Mouse (Mus musculus): ENCODE measurements around the gene Slc18b1. TPM values are rescaled to one million over a fixed set of nuclear protein-coding genes. Genes with fewer than 3 reads are reported as not detected.
A peak's percentile ranks its signal among the peaks of the same experiment; 100 is the strongest.

Gene Slc18b1
- total RNA-seq, 4 experiments from 2014 or later, result 24.2 to 37.6 (median 28.5) TPM

GRCm38 (mm10) chr10:23806201-23806600, 9.4 kb downstream of the Slc18b1 start:
- DNase-seq (ENCODE audit: low spot score in 2 of 2), result no peak

DNA sequence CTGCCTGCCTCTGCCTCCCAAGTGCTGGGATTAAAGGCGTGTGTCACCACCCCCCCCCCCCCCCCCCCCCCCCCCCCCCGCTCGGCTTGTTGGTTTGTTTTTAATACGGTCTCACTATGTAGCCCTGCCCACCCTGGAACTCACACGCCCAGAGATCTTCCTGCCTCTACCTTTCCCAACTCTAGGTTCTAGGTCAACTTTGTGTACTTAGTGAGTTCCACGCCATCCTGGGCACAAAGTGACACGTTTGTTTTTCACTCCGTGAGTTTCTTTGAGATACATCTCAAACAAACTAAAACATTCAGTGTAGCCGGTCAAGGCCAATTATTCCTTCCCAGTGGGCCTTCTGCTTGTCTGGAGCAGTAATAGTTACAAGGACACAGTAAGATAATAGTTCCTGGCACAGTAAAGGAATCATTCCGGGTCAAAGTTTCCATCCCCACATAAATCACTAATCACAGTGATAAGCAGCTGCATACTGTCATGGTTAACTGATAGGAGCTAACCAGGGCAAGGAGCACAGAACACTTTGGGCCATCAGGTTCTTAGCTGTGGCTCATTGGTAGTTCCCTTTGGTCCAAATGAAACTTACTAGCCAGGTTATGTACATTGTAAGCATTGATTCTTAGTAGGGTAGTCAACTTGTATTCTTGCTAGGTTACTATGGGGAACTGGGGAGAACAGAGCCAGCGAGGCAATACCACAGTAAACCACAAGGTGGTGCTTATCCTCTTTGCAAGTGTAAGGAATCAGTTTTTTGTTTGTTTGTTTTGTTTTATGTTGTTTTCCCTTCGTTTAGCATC, 15.1 kb downstream of the Slc18b1 start:
- peak in 1 of 2 experiments; percentile 59 for DNase-seq (ENCODE audit: low spot score in 2 of 2)

GRCm38 (mm10) chr10:23812438-23812759, 15.6 kb downstream of the Slc18b1 start:
- DNase-seq (ENCODE audit: low spot score in 2 of 2), result no peak

GRCm38 (mm10) chr10:23812852-23813766, 16.3 kb downstream of the Slc18b1 start:
- DNase-seq (ENCODE audit: low spot score in 2 of 2), result no peak

DNA sequence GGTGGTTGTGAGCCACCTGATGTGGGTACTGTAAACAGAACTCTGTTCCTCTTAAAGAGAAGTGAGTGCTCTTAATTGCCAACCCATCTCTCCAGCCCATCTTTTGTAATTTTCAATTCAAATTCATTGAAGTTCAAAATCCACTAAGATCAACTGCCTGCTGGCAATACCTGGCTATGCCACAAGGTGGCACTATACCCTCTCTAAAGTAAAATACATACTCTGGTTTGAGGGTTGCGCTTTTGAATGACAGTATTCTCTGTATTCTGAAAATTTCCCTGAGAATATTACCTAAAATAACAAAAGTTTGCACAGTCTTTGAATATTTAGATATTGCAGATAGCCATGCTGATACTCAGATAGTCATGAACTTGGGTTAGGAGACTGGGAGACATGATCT, 18.4 kb downstream of the Slc18b1 start:
- DNase-seq (ENCODE audit: low spot score in 2 of 2), result peak in 1 of 2 experiments; percentile 64

- DNase-seq (ENCODE audit: low spot score in 2 of 2), result no peak
Measured at GRCm38 (mm10) chr10:23816241-23816640, 19.5 kb downstream of the Slc18b1 start.

GRCm38 (mm10) chr10:23826516-23826915, 29.7 kb downstream of the Slc18b1 start:
- no peak for DNase-seq (ENCODE audit: low spot score in 2 of 2)

GRCm38 (mm10) chr10:23836003-23836964, 39.5 kb downstream of the Slc18b1 start:
- DNase-seq (ENCODE audit: low spot score in 2 of 2), result no peak

- no peak for DNase-seq (ENCODE audit: low spot score in 2 of 2)
Measured at GRCm38 (mm10) chr10:23837115-23837514, 40.3 kb downstream of the Slc18b1 start.

GRCm38 (mm10) chr10:23838910-23839309, 42.1 kb downstream of the Slc18b1 start:
- DNase-seq (ENCODE audit: low spot score in 2 of 2), result no peak

DNA sequence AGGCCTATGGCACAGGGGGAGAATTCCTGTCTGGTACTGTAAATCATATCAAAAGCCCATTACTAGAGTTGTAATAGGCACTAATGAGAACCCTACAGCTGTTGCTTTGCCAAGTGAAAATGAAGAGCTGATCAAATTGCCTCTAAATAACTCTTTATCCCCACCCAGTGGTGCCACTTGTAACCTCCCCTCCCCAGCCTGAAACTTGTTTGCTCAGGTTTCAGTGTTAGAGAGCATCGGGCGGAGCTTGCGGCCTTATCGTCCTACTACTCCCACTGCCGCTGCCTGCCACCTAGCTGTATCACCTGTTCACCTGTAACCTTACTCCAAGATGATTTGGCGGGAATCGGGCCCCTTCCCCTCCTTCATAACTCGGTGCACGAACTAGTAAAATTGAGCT, 42.6 kb downstream of the Slc18b1 start:
- no peak for DNase-seq (ENCODE audit: low spot score in 2 of 2)

DNA sequence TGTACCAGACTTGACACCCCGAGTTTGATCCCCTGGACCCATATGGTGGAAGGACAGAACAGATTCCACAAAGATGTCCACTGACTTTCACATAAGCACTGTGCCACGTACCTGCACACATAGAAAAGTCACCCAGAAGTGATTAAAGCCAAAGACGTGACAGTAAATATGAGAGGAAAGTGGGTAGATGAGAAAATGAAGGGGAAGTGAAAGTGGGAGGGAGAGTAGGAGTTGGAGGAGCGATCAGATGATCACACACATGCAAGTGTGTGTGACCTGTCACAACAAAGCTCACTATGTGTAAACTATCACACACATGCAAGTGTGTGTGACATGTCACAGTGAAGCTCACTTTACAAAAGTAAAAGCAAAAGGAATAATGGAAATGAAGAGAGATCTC, 43.7 kb downstream of the Slc18b1 start:
- DNase-seq (ENCODE audit: low spot score in 2 of 2), result no peak

- DNase-seq (ENCODE audit: low spot score in 2 of 2), result no peak
Measured at GRCm38 (mm10) chr10:23851228-23851912, 54.6 kb downstream of the Slc18b1 start, which contains the start of gene Vnn3. Vnn3 (plus strand) TSS chr10:23851462.

GRCm38 (mm10) chr10:23852096-23852495, 55.3 kb downstream of the Slc18b1 start:
- DNase-seq (ENCODE audit: low spot score in 2 of 2), result no peak

DNA sequence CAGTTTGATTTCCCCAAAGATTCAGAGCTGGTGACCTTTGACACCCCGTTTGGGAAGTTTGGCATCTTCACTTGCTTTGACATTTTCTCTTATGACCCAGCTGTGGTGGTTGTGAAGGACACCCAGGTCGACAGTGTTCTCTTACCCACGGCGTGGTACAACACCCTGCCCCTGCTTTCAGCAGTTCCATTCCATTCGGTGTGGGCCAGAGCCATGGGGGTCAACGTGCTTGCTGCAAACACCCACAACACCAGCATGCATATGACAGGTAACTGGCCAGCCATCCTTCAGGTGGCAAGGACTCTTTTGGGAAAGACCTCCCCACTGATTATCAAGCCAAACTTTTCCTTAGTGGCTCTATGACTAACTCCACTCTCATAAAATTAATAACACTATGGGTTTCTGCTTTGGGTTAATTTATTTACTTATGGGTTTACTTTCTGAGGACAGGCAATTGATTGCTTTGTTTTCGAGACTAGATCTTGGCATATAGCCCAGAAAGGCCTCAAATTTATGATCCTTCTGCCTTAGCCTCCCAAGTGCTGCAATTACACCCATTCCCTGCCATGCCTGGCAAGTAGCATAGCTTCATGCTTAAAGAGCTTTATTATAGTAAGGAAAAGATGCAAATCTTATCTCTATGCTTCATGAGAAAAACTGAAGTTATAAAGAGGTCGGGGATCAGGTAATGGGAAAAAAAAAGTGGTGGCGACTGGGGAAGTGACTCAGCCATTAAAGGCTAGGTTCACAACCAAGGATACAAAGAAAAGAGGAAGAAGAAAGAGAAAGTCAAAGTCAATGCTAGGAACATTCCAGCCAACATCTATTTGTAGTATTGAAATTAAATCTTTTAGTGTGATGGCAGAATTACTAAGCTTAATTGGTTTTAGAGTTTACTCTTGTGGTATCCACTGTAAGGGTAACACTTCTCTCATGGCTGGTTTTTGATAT, 67.9 kb downstream of the Slc18b1 start:
- no peak for DNase-seq (ENCODE audit: low spot score in 2 of 2)
